Mouse (Mus musculus) liver, postnatal 0 days (tissue): ENCODE results near the gene Gabbr2.

Experiments
- CTCF ChIP-seq: sonication (generic); IDR thresholded peaks from 2 replicates; pipeline ENCODE4 v1.5.1; 2016; ENCODE audit warnings: antibody characterized with exemption, low read depth
- EP300 ChIP-seq: IDR thresholded peaks from 2 replicates; pipeline ENCODE4 v1.6.1; 2016; ENCODE audit warnings: antibody characterized with exemption, low read depth, mild to moderate bottlenecking

DNA sequence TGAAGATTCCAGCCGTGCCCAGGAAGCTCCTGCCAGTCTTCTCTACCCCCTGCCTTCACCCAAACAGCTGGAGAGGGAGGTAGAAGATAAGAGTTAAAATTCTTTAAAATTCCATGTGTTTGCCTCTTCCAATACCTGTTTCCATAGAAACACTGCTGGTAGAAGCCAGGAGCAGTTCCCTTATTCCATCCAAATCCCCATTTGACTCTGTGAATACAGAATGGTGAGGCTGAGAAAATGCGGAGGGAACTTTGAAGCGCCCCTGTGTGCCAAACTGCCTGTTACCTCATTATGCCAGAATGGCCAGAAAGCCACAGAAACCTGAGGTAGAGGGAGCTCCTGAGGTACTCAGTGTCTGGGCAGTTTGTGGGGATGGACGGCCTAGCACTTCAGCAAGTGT, 281.1 kb downstream of the Gabbr2 start:
- TF ChIP-seq EP300 (no peak), CTCF (no peak)
